Mouse (Mus musculus) CH12.LX (cell line): ENCODE results near the gene Art3.

Experiments
- CTCF ChIP-seq, 2 experiments: IDR thresholded peaks in 1 of 2; conservative IDR thresholded peaks in 1 of 2; 2 replicates each; pipeline ENCODE4 v1.5.1; 2011 to 2012; ENCODE audit warnings: low read depth in 2 of 2, low read length in 2 of 2, improper control_type of control experiment in 1 of 2, inconsistent platforms in 1 of 2, mild to moderate bottlenecking in 1 of 2, moderate library complexity in 1 of 2
- ELF1 ChIP-seq: IDR thresholded peaks from 2 replicates; pipeline ENCODE4 v1.6.1; 2014; ENCODE audit warnings: low read depth, mild to moderate bottlenecking, inconsistent platforms, low read length, improper control_type of control experiment
- EP300 ChIP-seq: IDR thresholded peaks from 2 replicates; pipeline ENCODE4 v1.6.1; 2011; ENCODE audit warnings: low read length, improper control_type of control experiment
- MAZ ChIP-seq: IDR thresholded peaks from 2 replicates; pipeline ENCODE4 v1.6.1; 2012; ENCODE audit warnings: low read depth, mild to moderate bottlenecking, inconsistent platforms, low read length, improper control_type of control experiment, moderate library complexity
- MEF2A ChIP-seq: IDR thresholded peaks from 2 replicates; pipeline ENCODE4 v1.6.1; 2014; ENCODE audit warnings: low read depth, mild to moderate bottlenecking, inconsistent platforms, low read length, improper control_type of control experiment, borderline replicate concordance
- MXI1 ChIP-seq: IDR thresholded peaks from 2 replicates; pipeline ENCODE4 v1.6.1; 2011; ENCODE audit warnings: mild to moderate bottlenecking, low read depth, low read length, improper control_type of control experiment
- TBP ChIP-seq: conservative IDR thresholded peaks from 2 replicates; pipeline ENCODE4 v1.6.1; 2011; ENCODE audit warnings: low read depth, low read length, improper control_type of control experiment
- TCF12 ChIP-seq: IDR thresholded peaks from 2 replicates; pipeline ENCODE4 v1.6.1; 2014; ENCODE audit warnings: low read depth, mild to moderate bottlenecking, inconsistent platforms, low read length, improper control_type of control experiment
- UBTF ChIP-seq: IDR thresholded peaks from 2 replicates; pipeline ENCODE4 v1.6.1; 2012; ENCODE audit warnings: low read depth, mild to moderate bottlenecking, inconsistent platforms, low read length, improper control_type of control experiment, moderate library complexity
- USF1 ChIP-seq: IDR thresholded peaks from 2 replicates; pipeline ENCODE4 v1.6.1; 2014; ENCODE audit warnings: low read depth, mild to moderate bottlenecking, inconsistent platforms, low read length, improper control_type of control experiment
- ZC3H11A ChIP-seq: IDR thresholded peaks from 2 replicates; pipeline ENCODE4 v1.6.1; 2012; ENCODE audit warnings: low read depth, mild to moderate bottlenecking, inconsistent platforms, low read length, improper control_type of control experiment
- ZKSCAN1 ChIP-seq: IDR thresholded peaks from 2 replicates; pipeline ENCODE4 v1.6.1; 2012; ENCODE audit warnings: low read depth, inconsistent platforms, low read length, improper control_type of control experiment, borderline replicate concordance
- ZNF384 ChIP-seq: IDR thresholded peaks from 2 replicates; pipeline ENCODE4 v1.6.1; 2012; ENCODE audit warnings: low read depth, low read length, improper control_type of control experiment, inconsistent platforms

DNA sequence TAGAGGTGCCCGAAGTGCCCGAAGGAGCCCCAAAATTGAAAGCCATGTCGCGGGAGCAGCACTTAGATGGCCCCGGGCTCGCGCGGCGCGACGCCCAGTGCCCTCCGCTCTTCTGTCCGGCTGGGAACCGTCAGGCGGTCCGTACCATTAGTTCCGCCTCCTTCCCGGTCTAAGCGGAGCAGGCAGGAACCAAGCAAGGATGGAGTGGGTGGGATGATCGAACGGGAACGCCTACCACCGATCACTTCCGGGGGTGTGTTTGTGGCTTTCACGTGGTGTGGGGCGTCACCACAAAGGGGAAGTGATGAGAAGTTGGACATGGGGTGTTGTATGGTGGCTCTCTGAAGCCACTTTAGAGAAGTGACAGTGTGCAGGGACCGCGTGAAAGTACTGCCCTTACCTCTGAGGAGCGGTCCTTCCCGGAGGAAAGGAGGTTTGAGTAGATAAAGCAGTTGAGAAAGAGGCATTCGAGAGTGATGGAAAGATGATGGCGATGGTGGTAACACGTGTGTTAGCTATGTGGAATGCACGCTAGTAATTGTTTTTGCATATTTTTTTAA lies 103.5 kb downstream of the Art3 start, which contains the start of gene Nup54:
- TF ChIP-seq EP300, result peak; percentile 54; the same call in 1 of the 2 replicates
- TF ChIP-seq CTCF (conservative IDR thresholded peaks at IDR 0.05 in 1 of 2, IDR thresholded peaks at IDR 0.05 in 1 of 2; ENCODE audit: low read depth in 2 of 2, low read length in 2 of 2), result no peak
- TF ChIP-seq ZKSCAN1, result no peak
- TF ChIP-seq TCF12, result peak; percentile 96
- TF ChIP-seq ELF1, result peak; percentile 95
- TF ChIP-seq USF1, result peak; percentile 84
- TF ChIP-seq ZC3H11A, result 0 out of 2 replicates have a peak, but pooled peaks have one; percentile 18
- peak; percentile 44 for TF ChIP-seq ZNF384
- peak; percentile 98 for TF ChIP-seq MXI1
- TF ChIP-seq MEF2A, result peak; percentile 89
- TF ChIP-seq UBTF, result 0 out of 2 replicates have a peak, but pooled peaks have one; percentile 77
- peak; percentile 91 for TF ChIP-seq TBP
- peak; percentile 91 for TF ChIP-seq MAZ
